Mouse (Mus musculus) layer of hippocampus, adult 2 months (tissue): Measurements from ENCODE around the gene Hnrnpul1. TPM values are rescaled to one million over a fixed set of nuclear protein-coding genes. Genes with fewer than 3 reads are reported as not detected.

Experiments used
- DNase-seq, 2 experiments: peaks; one replicate each; pipeline ENCODE4 v3.0.0; 2022; ENCODE audit warnings: low spot score in 2 of 2
- H3K27ac ChIP-seq: fragments of 200-600 bp; 2 replicates; pipeline ENCODE4 v1.8.1; 2022
- H3K4me3 ChIP-seq: fragments of 200-600 bp; 2 replicates; pipeline ENCODE4 v1.8.1; 2022; ENCODE audit warnings: mild to moderate bottlenecking
- CTCF ChIP-seq: fragments of 200-600 bp; conservative IDR thresholded peaks from 2 replicates; pipeline ENCODE4 v1.8.1; 2022; ENCODE audit warnings: antibody characterized with exemption, mild to moderate bottlenecking, moderate library complexity
- total RNA-seq, 2 experiments: library from RNA; stranded (reverse); gene quantifications; 2 replicates each; pipeline ENCODE4 v1.2.3; 2021

The Hnrnpul1 gene
- total RNA-seq, 2 experiments from 2014 or later: 110 to 115 TPM

DNA sequence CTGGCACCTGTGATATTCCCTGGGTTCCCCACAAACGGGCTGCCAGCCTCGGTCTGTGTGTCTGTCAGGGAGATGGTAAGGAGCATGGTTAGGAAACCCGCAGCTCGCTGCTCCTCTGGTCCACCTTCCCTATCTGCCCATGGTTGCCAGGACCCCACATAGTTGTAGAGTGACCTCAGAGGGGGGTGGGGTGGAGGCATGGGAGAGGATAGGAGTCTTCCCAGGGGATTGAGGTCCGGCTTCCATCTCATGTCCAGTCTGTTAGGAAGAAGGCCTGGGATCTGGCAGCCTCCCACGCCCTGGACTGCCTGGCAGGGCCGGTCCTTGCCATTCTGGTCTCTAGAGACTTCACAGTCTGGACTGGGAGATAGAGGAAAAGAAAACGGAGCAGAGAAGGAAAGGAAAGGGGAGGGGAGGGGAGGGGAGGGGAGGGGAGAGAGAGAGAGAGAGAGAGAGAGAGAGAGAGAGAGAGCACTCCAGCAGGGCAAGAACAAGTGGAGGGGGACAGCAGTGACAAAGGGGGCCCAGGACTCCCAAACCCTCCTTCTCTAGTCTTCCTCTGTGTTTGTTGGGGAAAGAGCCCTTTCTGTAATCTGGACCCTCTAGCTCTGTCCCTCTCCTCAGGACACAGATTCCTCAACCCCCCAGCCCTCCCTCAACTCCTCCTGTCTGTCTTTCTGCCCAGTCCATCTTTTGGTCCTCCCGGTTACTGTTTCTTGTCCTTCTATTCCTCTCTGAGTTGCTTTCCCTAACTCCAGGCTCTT lies 33.1 kb upstream of the Hnrnpul1 start:
- DNase-seq: no peak
- TF ChIP-seq CTCF: no peak
- H3K27ac ChIP-seq: peak overlapping the region; percentile 69; the same call in 1 of the 2 replicates
- H3K4me3 ChIP-seq: peak overlapping the region; percentile 38; the same call in 1 of the 2 replicates

DNA sequence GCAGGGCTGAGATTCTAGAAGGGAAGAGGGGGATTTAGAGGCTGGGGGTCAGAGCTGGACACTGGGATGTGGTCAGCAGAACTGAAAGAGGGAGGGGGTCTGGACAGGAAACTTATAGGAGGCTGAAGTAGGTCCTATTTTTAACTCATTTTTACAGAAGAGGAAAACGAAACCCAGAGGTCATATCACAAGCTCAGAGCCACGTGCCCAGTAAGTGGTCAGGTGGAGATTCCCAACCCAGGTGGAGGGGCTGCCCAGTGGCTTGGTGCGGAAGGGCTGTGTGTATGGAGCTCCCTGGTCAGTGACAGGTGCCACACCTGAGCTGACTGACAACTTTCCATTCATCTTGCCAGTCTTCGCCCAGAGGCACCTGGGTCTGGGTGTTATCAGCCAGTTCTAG lies 32.4 kb upstream of the Hnrnpul1 start:
- no peak overlapping the region; the same call in 1 of the 2 replicates for H3K27ac ChIP-seq
- no peak for TF ChIP-seq CTCF
- DNase-seq: no peak
- H3K4me3 ChIP-seq: peak overlapping the region; percentile 27; the same call in 1 of the 2 replicates

DNA sequence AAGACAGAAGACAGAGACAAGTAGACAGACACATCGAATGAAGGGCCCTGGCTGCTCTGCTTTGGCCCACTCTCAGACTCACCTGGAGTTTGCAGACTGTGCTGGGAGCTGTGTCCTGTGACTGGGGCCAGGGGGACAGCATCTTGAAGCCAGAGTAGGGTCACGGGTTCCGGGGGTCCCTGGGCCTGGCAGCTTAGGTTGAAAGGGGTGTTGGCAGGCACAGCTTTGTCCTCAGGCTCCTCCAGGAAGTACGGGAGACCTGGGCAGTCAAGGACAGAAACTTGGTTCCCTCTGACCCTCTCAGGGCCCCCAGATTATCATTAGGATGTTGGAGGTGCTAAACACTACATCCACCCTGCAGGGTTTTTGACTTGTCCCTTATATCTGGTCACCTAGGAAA lies 31.2 kb upstream of the Hnrnpul1 start:
- no peak overlapping the region for H3K27ac ChIP-seq
- DNase-seq: no peak
- H3K4me3 ChIP-seq: no peak overlapping the region
- no peak for TF ChIP-seq CTCF

DNA sequence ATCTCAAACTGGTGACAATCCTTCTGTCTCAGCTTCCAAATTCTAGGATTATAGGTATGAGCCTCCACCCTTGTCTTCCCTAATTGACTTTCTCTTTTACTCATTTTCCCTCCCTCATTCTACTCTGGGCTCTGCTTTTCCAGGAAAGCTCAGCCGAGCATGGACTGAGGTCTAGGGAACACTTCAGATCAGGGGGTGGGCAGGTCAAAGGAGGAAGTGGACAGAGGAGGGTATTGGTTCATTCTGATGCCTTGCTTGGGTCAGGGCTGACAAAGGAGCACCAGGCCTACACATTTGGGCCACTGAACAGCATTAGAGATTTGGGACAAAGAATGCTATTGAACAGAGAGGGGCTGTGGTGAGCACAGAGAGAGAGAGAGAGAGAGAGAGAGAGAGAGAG lies 30.3 kb upstream of the Hnrnpul1 start:
- no peak for DNase-seq
- no peak for TF ChIP-seq CTCF
- no peak overlapping the region for H3K27ac ChIP-seq
- no peak overlapping the region for H3K4me3 ChIP-seq

DNA sequence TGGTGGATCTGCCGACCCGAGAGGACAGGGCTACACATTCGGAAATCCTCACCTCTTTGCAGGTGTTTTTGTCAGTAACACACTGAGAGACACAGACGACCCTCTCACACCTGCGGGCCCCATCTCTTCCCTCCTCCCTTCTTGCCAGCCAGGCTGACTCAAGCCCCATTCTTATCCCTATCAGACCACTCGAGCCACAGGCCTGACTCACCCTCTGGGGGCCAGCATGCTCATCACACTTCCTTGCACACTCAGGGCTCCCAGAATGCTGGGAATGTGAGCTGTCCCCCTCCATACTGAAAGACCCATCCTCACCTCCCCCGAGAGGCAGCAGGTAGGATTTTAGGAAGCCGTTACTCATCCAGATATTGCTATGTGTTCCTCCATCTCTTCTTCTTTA lies 29.2 kb upstream of the Hnrnpul1 start:
- no peak for DNase-seq
- no peak for TF ChIP-seq CTCF

DNA sequence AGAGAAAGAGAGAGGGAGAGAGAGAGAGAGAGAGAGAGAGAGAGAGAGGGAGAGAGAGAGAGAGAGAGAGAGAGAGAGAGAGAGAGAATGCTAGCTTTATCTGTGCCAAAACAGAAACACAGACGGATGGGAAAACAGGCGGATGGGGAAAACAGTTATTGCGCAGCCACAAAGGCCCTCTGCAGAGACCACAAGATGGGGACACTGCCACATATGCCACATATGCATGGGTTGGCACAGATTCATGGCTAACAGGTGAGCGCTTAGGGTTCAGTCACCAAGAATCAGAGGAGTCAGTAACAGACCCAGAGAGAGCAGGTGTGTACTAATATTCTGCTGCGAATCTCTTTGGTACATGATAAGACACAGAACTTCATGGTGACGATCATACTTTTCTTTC lies 28.2 kb upstream of the Hnrnpul1 start:
- no peak overlapping the region for H3K4me3 ChIP-seq
- H3K27ac ChIP-seq: peak overlapping the region; percentile 53
- DNase-seq: no peak

More for the DNA sequence above, 29.2 kb upstream of the Hnrnpul1 start:
- H3K27ac ChIP-seq: no peak overlapping the region
- no peak overlapping the region for H3K4me3 ChIP-seq

DNA sequence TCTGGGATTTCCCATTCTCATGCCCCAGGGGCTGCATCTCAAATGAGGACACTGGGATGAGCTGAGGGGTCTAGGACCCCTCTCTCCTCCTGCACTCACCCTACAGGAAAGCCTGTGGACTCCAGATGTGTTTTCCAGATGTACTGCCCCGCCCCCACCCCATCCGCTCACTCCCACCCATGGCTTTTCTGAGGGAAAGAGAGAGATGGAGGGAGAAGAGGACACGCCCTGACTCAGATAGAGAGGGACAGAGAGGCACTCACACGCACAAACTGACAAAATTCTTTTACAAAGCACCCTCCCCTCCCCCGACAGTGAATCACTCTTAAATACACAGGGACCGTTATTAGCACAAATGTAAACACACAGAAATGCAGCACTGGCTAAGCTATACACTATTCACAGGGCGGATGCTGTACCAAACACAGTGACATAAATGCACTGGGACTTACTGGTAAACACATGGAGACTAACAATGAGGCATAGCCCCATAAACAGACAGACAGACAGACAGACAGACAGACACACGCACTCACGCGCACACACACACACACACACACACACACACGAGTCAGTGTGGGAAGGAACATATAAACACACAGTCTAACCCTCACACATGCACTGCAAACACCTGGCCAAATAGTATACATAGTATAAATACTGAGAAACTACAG lies 27.5 kb upstream of the Hnrnpul1 start:
- Histone ChIP-seq H3K27ac (peak overlapping the region; percentile 95), H3K4me3 (peak overlapping the region; percentile 51)
- DNase-seq: no peak
- no peak for TF ChIP-seq CTCF

More for the DNA sequence above, 28.2 kb upstream of the Hnrnpul1 start:
- TF ChIP-seq CTCF: no peak

DNA sequence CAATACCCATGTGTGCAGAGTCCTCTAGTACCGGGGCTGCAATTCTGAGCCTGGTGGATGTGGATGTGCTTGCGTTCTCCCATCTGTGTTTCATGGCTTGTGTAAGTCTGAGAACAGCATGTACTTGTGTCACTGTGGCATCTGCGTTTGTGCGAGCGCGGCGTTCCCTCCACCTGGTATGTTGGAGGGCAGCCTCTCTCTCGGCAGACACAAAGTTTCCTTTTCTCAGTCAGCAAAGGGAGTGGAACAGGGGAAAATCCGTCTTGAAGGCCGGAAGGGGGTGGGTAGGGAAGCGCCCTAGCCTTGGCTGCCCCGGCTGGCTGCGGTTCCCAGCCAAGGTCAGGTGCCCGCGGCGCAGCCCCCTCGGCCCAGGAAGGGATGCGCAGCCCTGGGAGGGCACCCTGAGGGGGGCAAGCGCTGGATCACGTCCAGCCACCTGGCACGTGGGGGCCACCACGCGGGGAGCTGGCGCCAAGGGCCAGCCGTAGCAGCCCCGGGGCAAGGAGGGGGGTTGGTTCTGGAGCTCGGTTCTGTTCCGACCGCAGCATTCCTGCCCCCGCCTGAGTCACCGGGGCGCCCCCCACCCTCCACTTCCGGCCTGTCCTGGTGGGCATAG lies 26.9 kb upstream of the Hnrnpul1 start:
- Histone ChIP-seq H3K27ac (peak overlapping the region; percentile 95), H3K4me3 (peak overlapping the region; percentile 51)
- DNase-seq: peak; percentile 75 to 84
- no peak for TF ChIP-seq CTCF

DNA sequence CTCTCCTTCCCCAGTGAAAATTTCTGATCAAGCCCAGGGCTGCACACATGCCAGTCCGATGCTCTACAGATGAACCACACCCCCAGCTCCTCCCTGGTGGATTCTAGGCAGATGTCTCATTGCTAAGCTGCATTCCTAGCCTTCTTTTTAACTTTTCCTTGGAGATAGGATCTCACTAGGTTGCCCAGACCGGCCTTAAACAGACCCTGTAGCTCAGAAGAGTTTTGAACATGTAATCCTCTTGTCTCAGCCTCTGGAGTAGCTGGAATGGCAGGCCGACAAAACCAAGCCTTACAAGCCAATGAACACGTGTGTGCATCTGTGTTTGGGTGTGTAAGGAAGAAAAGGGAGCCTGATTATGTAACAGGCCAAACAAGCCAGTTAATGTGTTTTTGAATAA lies 26.2 kb upstream of the Hnrnpul1 start:
- no peak overlapping the region for H3K4me3 ChIP-seq
- H3K27ac ChIP-seq: peak overlapping the region; percentile 95
- no peak for DNase-seq
- no peak for TF ChIP-seq CTCF

DNA sequence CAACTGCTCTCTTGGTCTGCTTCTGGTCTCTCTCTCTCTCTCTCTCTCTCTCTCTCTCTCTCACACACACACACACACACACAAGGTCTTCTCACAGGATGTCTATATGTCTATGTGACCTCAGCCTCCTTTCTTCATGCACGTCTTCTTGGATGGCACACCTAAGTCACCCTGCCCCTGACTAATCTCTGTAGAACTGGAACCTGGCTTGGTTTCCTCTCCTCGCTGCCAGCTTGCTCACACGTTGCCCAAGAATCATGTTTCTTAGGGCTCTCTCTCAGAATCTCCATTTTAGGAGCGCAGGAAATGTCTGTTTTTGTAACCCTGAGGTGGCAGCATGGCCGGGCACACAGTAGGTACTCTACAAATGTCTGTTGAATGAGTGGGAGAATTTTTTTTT lies 25.5 kb upstream of the Hnrnpul1 start:
- no peak for TF ChIP-seq CTCF
- H3K4me3 ChIP-seq: no peak overlapping the region
- no peak for DNase-seq

DNA sequence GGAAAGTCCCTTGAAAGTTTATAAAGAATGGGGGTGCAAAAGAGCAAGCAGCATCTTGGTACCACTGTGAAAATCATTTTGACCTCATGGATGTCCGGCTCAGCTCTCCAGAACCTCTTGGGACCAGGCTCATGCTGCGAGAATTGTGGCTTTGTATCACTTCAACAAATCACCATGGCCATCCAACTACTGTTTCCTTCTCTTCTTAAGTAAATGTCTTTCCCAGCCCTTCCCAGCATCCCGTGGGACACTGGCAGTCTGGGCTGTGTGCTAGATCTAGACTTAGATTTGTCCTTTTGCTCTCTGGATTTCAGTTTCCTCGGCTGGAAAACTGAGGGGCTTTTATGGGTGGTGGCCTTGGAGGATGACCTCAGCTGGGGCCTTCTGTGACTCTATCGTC lies 13.7 kb upstream of the Hnrnpul1 start:
- Histone ChIP-seq H3K4me3 (no peak overlapping the region), H3K27ac (no peak overlapping the region)
- no peak for DNase-seq
- no peak for TF ChIP-seq CTCF

More for the DNA sequence above, 25.5 kb upstream of the Hnrnpul1 start:
- H3K27ac ChIP-seq: peak overlapping the region; percentile 95; the same call in 1 of the 2 replicates

DNA sequence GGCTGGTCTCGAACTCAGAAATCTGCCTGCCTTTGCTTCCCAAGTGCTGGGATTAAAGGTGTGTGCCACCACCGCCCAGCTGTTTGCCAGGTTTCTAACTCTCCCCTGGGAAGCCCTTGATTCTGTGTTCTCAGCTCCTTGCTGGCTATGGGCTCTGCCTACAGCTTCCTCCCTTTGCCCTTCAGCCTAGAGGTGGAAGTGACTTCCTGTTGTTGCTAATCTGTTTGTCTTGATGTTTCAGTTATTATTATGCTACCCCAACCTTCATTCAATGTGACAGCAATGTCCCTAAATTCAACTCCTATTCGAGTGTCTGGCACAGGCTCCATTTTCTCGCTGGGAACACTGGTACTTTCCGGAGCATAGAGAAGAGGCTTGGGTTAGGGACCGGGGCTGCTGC lies 11.6 kb upstream of the Hnrnpul1 start:
- DNase-seq: no peak
- H3K4me3 ChIP-seq: no peak overlapping the region
- no peak for TF ChIP-seq CTCF

DNA sequence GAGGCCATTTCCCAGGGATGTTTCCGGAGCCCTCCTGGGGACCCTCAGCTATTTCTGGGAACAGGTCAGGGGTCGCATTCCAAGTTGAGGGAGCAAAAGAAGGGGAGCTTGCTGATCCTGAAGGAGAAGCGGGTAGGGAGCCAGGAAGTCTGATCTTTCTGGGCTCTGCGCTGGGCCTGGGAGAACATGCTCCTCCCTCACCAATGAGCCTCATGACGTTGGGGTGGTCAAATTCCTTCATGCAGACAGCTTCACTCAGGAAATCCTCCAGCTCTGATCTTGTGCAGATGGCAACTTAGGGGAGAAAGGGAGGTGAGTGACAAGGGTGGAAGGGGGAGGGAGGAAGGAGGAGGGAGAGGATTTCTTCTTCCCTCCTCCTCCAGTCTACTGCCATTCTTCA lies 9.7 kb upstream of the Hnrnpul1 start:
- DNase-seq: no peak
- TF ChIP-seq CTCF: no peak
- H3K4me3 ChIP-seq: no peak overlapping the region

More for the DNA sequence above, 11.6 kb upstream of the Hnrnpul1 start:
- no peak overlapping the region for H3K27ac ChIP-seq

DNA sequence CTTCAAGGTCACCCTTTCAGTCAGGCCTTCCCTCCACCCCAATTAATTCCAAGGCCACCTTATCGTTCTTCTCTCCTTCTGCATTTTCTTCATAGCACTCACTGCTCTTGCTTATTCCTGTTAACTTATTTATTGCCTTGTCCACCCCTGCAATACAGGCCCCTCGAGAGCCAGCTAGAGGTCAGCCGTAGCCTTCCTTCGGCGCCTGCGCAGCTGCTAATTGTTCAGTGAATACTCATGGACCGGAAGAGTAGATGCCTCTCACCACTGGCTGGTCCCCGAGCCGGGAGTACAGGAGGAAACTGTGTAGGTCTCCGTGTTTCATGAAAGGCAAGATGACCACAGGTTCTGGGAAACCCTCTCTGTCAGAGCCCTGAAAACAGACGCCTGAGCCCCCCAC lies 9.1 kb upstream of the Hnrnpul1 start:
- TF ChIP-seq CTCF: no peak
- DNase-seq: no peak
- H3K27ac ChIP-seq: no peak overlapping the region
- no peak overlapping the region for H3K4me3 ChIP-seq

More for the DNA sequence above, 9.7 kb upstream of the Hnrnpul1 start:
- no peak overlapping the region for H3K27ac ChIP-seq
